In genomic region chr3:89395419-89395805, GRCm38 (mm10) we compare ENCODE assay signal across 8 mouse cellular contexts. TPM values are rescaled to one million over a fixed set of nuclear protein-coding genes. Genes with fewer than 3 reads are reported as not detected.
DNase-seq lines count a peak whose midpoint lies in the region; ATAC-seq and TF ChIP-seq lines count a peak whose summit lies in the region.

No protein-coding gene starts in this region.

- TF ChIP-seq EP300 in MEL (IDR thresholded peaks at IDR 0.05; ENCODE audit: low read depth in 1 of 2, low read length in 2 of 2) = peak in 1 of 2 experiments; percentile 53; a peak in 1 of 4 replicates
- TF ChIP-seq EP300 in heart, postnatal 0 days (IDR thresholded peaks at IDR 0.05; ENCODE audit: low read depth) = no peak

- H3K36me3 ChIP-seq in MEL (ENCODE audit: control insufficient read depth in 1 of 2, insufficient read depth in 2 of 2, low read length in 2 of 2) = peaks cover 2 to 12% of the 10 kb centered on the region in 2 experiments; a peak in 3 of 4 replicates
- H3K36me3 ChIP-seq in heart, postnatal 0 days (replicated peaks; ENCODE audit: control insufficient read depth, insufficient read depth, low read length) = no peaks in the 10 kb centered on the region
- no peaks in the 10 kb centered on the region for H3K36me3 ChIP-seq in liver, embryonic 15.5 days (replicated peaks)

- peak overlapping the region; percentile 100 for H3K4me2 ChIP-seq in heart, postnatal 0 days (ENCODE audit: low read depth, low read length)
- peak overlapping the region; percentile 97 for H3K4me2 ChIP-seq in liver, embryonic 15.5 days

- H3K9me3 ChIP-seq in MEL (replicated peaks; ENCODE audit: insufficient read depth, low read length) = no peaks in the 10 kb centered on the region
- H3K9me3 ChIP-seq in heart, postnatal 0 days (replicated peaks; ENCODE audit: control insufficient read depth, low read length) = no peaks in the 10 kb centered on the region
- H3K9me3 ChIP-seq in liver, embryonic 15.5 days (replicated peaks) = no peaks in the 10 kb centered on the region

- H3K79me2 ChIP-seq in MEL (ENCODE audit: control insufficient read depth, insufficient read depth, low read length, poor library complexity) = peaks cover 16% of the 10 kb centered on the region

- TF ChIP-seq RAD21 in MEL (IDR thresholded peaks at IDR 0.05; ENCODE audit: low read depth, low read length) = no peak

- ATAC-seq in heart, postnatal 0 days (ENCODE audit: insufficient read depth, low read depth) = no peak
- ATAC-seq in liver, embryonic 15.5 days (ENCODE audit: insufficient read depth) = no peak
- no peak for ATAC-seq in granulocyte monocyte progenitor cell, adult 5-6 weeks (replicated peaks; ENCODE audit: poor library complexity, severe bottlenecking)

- peaks cover 5% of the 10 kb centered on the region for H3K4me1 ChIP-seq in cerebellum, adult 2 months (ENCODE audit: control insufficient read depth, insufficient read depth, low read length)
- H3K4me1 ChIP-seq in MEL (ENCODE audit: control insufficient read depth in 1 of 2, insufficient read depth in 2 of 2, low read length in 2 of 2) = peaks cover 8 to 17% of the 10 kb centered on the region in 2 experiments
- H3K4me1 ChIP-seq in heart, postnatal 0 days (ENCODE audit: control insufficient read depth, insufficient read depth) = peaks cover 29% of the 10 kb centered on the region
- H3K4me1 ChIP-seq in liver, embryonic 15.5 days (replicated peaks) = peaks cover 71% of the 10 kb centered on the region

- WGBS in cerebellum, adult 2 months = 7% methylated on average over 10 of the region's 10 CpGs
- WGBS in heart, postnatal 0 days = 4% methylated on average over 10 of the region's 10 CpGs
- 4% methylated on average over 10 of the region's 10 CpGs for WGBS in liver, embryonic 15.5 days (ENCODE audit: insufficient replicate concordance)

- peak overlapping the region; percentile 0; the same call in 1 of the 2 replicates for H3K27ac ChIP-seq in cerebellum, adult 2 months (ENCODE audit: insufficient read depth, low read length)
- peak overlapping the region; percentile 75 for H3K27ac ChIP-seq in MEL (ENCODE audit: control insufficient read depth, low read depth, low read length)
- H3K27ac ChIP-seq in heart, postnatal 0 days (ENCODE audit: low read depth) = peak overlapping the region; percentile 95
- H3K27ac ChIP-seq in liver, embryonic 15.5 days (replicated peaks) = peak overlapping the region; percentile 72

- DNase-seq in cerebellum, adult 2 months = peak; percentile 30 to 40
- DNase-seq in cerebellum, adult 11 months = no peak
- DNase-seq in MEL (ENCODE audit: low read depth, low spot score) = peak; percentile 62
- DNase-seq in heart, postnatal 0 days (ENCODE audit: low spot score) = no peak
- no peak for DNase-seq in thymus, postnatal 0 days (ENCODE audit: low spot score)
- no peak for DNase-seq in spleen, postnatal 14 days (ENCODE audit: low spot score in 2 of 2)

- no peaks in the 10 kb centered on the region for H3K27me3 ChIP-seq in cerebellum, adult 2 months (ENCODE audit: control insufficient read depth, insufficient read depth, low read length)
- no peaks in the 10 kb centered on the region for H3K27me3 ChIP-seq in MEL (ENCODE audit: control insufficient read depth in 1 of 2, insufficient read depth in 2 of 2, low read length in 2 of 2)
- H3K27me3 ChIP-seq in heart, postnatal 0 days (ENCODE audit: control insufficient read depth, insufficient read depth, low read length) = no peaks in the 10 kb centered on the region
- peaks cover 49% of the 10 kb centered on the region for H3K27me3 ChIP-seq in liver, embryonic 15.5 days

- no peak for TF ChIP-seq POLR2A in cerebellum, adult 2 months (IDR thresholded peaks at IDR 0.05; ENCODE audit: borderline replicate concordance, insufficient read depth, low read length)
- no peak for TF ChIP-seq POLR2A in MEL (IDR thresholded peaks at IDR 0.05; ENCODE audit: control insufficient read depth in 1 of 2, insufficient read depth in 1 of 2, low read depth in 1 of 2, low read length in 2 of 2, poor library complexity in 1 of 2)

- peak overlapping the region; percentile 73 for H3K9ac ChIP-seq in MEL (ENCODE audit: control insufficient read depth, low read depth, low read length, poor library complexity, severe bottlenecking)
- H3K9ac ChIP-seq in heart, postnatal 0 days (replicated peaks; ENCODE audit: low read depth, low read length) = peak overlapping the region; percentile 67; the same call in 1 of the 2 replicates
- H3K9ac ChIP-seq in liver, embryonic 15.5 days = peak overlapping the region; percentile 63

- peak overlapping the region; percentile 97 for H3K4me3 ChIP-seq in cerebellum, adult 2 months (replicated peaks; ENCODE audit: insufficient read depth, low read depth, low read length)
- peak overlapping the region; percentile 75 to 78 for H3K4me3 ChIP-seq in MEL (ENCODE audit: control insufficient read depth in 1 of 2, insufficient read depth in 1 of 2, low read depth in 2 of 2, low read length in 2 of 2)
- peak overlapping the region; percentile 78 for H3K4me3 ChIP-seq in heart, postnatal 0 days (ENCODE audit: low read depth, low read length)
- peak overlapping the region; percentile 66 for H3K4me3 ChIP-seq in liver, embryonic 15.5 days (replicated peaks)

- no peak for TF ChIP-seq CTCF in cerebellum, adult 2 months (IDR thresholded peaks at IDR 0.05; ENCODE audit: borderline replicate concordance, insufficient read depth, low read depth, low read length)
- no peak for TF ChIP-seq CTCF in MEL (IDR thresholded peaks at IDR 0.05 in 2 of 3, conservative IDR thresholded peaks at IDR 0.05 in 1 of 3; ENCODE audit: control insufficient read depth in 1 of 3, insufficient read depth in 1 of 3, low read depth in 2 of 3, low read length in 3 of 3, poor library complexity in 1 of 3, severe bottlenecking in 1 of 3)
- TF ChIP-seq CTCF in heart, postnatal 0 days (IDR thresholded peaks at IDR 0.05; ENCODE audit: low read depth) = no peak

RNA-seq across cellular contexts. Expression of gene Zbtb7b, which starts 0.8 kb away (rescaled TPM):
- polyA plus RNA-seq in cerebellum, adult 2 months (2012; rRNA removed) = 41.3 and 43.3 TPM in 2 replicates
- 8.1 and 8.5 TPM in 2 replicates for total RNA-seq in MEL (2012; rRNA removed)
- 10 to 100 TPM in 1 of 2 experiments, not detected in 1; 20.1 TPM for polyA plus RNA-seq in MEL (2012; ENCODE audit: insufficient read depth in 1 of 2, insufficient read length in 2 of 2, low read depth in 1 of 2, low replicate concordance in 2 of 2, missing spikeins in 1 of 2)
- 13.8 and 18.4 TPM in 2 replicates for total RNA-seq in heart, postnatal 0 days (2014; rRNA removed; ENCODE audit: low replicate concordance)
- polyA plus RNA-seq in heart, postnatal 0 days (2015; fragmentation: Nextera tagmentation; extraction: Ambion mirVana) = 2.4 and 2.6 TPM in 2 replicates
- 2.3 and 3.3 TPM in 2 replicates for polyA plus RNA-seq in liver, embryonic 15.5 days (2015; fragmentation: Nextera tagmentation; extraction: Ambion mirVana)
- polyA plus RNA-seq in thymus, postnatal 0 days (2015; fragmentation: Nextera tagmentation; extraction: Ambion mirVana) = 4.1 and 4.6 TPM in 2 replicates
- total RNA-seq in granulocyte monocyte progenitor cell, adult 5-6 weeks (2014; fragmentation: Nextera tagmentation) = 8.5 and 18.6 TPM in 2 replicates
- total RNA-seq in granulocyte monocyte progenitor cell, adult 5-6 weeks (2017) = 7.5 and 14.0 TPM in 2 replicates

RNA-seq across cellular contexts. Expression of gene Lenep, which starts 7.2 kb away (rescaled TPM):
- polyA plus RNA-seq in cerebellum, adult 2 months (2012; rRNA removed) = 4.0 and 6.7 TPM in 2 replicates
- not detected in 2 replicates for total RNA-seq in MEL (2012; rRNA removed)
- polyA plus RNA-seq in MEL (2012; ENCODE audit: insufficient read depth in 1 of 2, insufficient read length in 2 of 2, low read depth in 1 of 2, low replicate concordance in 2 of 2, missing spikeins in 1 of 2) = not detected
- total RNA-seq in heart, postnatal 0 days (2014; rRNA removed; ENCODE audit: low replicate concordance) = not detected in 2 replicates
- polyA plus RNA-seq in heart, postnatal 0 days (2015; fragmentation: Nextera tagmentation; extraction: Ambion mirVana) = not detected in 2 replicates
- not detected in 2 replicates for polyA plus RNA-seq in liver, embryonic 15.5 days (2015; fragmentation: Nextera tagmentation; extraction: Ambion mirVana)
- not detected in 2 replicates for polyA plus RNA-seq in thymus, postnatal 0 days (2015; fragmentation: Nextera tagmentation; extraction: Ambion mirVana)
- total RNA-seq in granulocyte monocyte progenitor cell, adult 5-6 weeks (2014; fragmentation: Nextera tagmentation) = 0.64 and 2.1 TPM in 2 replicates
- not detected in 2 replicates for total RNA-seq in granulocyte monocyte progenitor cell, adult 5-6 weeks (2017)

RNA-seq across cellular contexts. Expression of gene Flad1, which starts 16.3 kb away (rescaled TPM):
- polyA plus RNA-seq in cerebellum, adult 2 months (2012; rRNA removed) = 50.1 and 54.0 TPM in 2 replicates
- total RNA-seq in MEL (2012; rRNA removed) = 38.0 and 42.9 TPM in 2 replicates
- 10 to 100 TPM in 1 of 2 experiments, not detected in 1; 54.2 TPM for polyA plus RNA-seq in MEL (2012; ENCODE audit: insufficient read depth in 1 of 2, insufficient read length in 2 of 2, low read depth in 1 of 2, low replicate concordance in 2 of 2, missing spikeins in 1 of 2)
- total RNA-seq in heart, postnatal 0 days (2014; rRNA removed; ENCODE audit: low replicate concordance) = 50.9 and 79.3 TPM in 2 replicates
- 46.6 and 50.8 TPM in 2 replicates for polyA plus RNA-seq in heart, postnatal 0 days (2015; fragmentation: Nextera tagmentation; extraction: Ambion mirVana)
- 14.3 and 16.4 TPM in 2 replicates for polyA plus RNA-seq in liver, embryonic 15.5 days (2015; fragmentation: Nextera tagmentation; extraction: Ambion mirVana)
- 29.5 and 32.6 TPM in 2 replicates for polyA plus RNA-seq in thymus, postnatal 0 days (2015; fragmentation: Nextera tagmentation; extraction: Ambion mirVana)
- total RNA-seq in granulocyte monocyte progenitor cell, adult 5-6 weeks (2014; fragmentation: Nextera tagmentation) = 27.5 and 41.7 TPM in 2 replicates
- 15.3 and 16.2 TPM in 2 replicates for total RNA-seq in granulocyte monocyte progenitor cell, adult 5-6 weeks (2017)

RNA-seq across cellular contexts. Expression of gene Cks1b, which starts 22.8 kb away (rescaled TPM):
- 7.0 and 7.2 TPM in 2 replicates for polyA plus RNA-seq in cerebellum, adult 2 months (2012; rRNA removed)
- total RNA-seq in MEL (2012; rRNA removed) = 271 and 292 TPM in 2 replicates
- polyA plus RNA-seq in MEL (2012; ENCODE audit: insufficient read depth in 1 of 2, insufficient read length in 2 of 2, low read depth in 1 of 2, low replicate concordance in 2 of 2, missing spikeins in 1 of 2) = 100 to 1,000 TPM; 177 to 438 TPM
- 83.7 and 100 TPM in 2 replicates for total RNA-seq in heart, postnatal 0 days (2014; rRNA removed; ENCODE audit: low replicate concordance)
- 127 and 129 TPM in 2 replicates for polyA plus RNA-seq in heart, postnatal 0 days (2015; fragmentation: Nextera tagmentation; extraction: Ambion mirVana)
- polyA plus RNA-seq in liver, embryonic 15.5 days (2015; fragmentation: Nextera tagmentation; extraction: Ambion mirVana) = 210 and 229 TPM in 2 replicates
- 466 and 485 TPM in 2 replicates for polyA plus RNA-seq in thymus, postnatal 0 days (2015; fragmentation: Nextera tagmentation; extraction: Ambion mirVana)
- 178 and 260 TPM in 2 replicates for total RNA-seq in granulocyte monocyte progenitor cell, adult 5-6 weeks (2014; fragmentation: Nextera tagmentation)
- 194 and 212 TPM in 2 replicates for total RNA-seq in granulocyte monocyte progenitor cell, adult 5-6 weeks (2017)

RNA-seq across cellular contexts. Expression of gene Shc1, which starts 22.8 kb away (rescaled TPM):
- 15.9 and 16.0 TPM in 2 replicates for polyA plus RNA-seq in cerebellum, adult 2 months (2012; rRNA removed)
- 41.9 and 49.2 TPM in 2 replicates for total RNA-seq in MEL (2012; rRNA removed)
- polyA plus RNA-seq in MEL (2012; ENCODE audit: insufficient read depth in 1 of 2, insufficient read length in 2 of 2, low read depth in 1 of 2, low replicate concordance in 2 of 2, missing spikeins in 1 of 2) = 10 to 100 TPM in 1 of 2 experiments, not detected in 1; 79.8 TPM
- 82.1 and 125 TPM in 2 replicates for total RNA-seq in heart, postnatal 0 days (2014; rRNA removed; ENCODE audit: low replicate concordance)
- 35.0 and 35.8 TPM in 2 replicates for polyA plus RNA-seq in heart, postnatal 0 days (2015; fragmentation: Nextera tagmentation; extraction: Ambion mirVana)
- polyA plus RNA-seq in liver, embryonic 15.5 days (2015; fragmentation: Nextera tagmentation; extraction: Ambion mirVana) = 44.8 and 50.6 TPM in 2 replicates
- polyA plus RNA-seq in thymus, postnatal 0 days (2015; fragmentation: Nextera tagmentation; extraction: Ambion mirVana) = 37.2 and 44.7 TPM in 2 replicates
- 51.2 and 75.8 TPM in 2 replicates for total RNA-seq in granulocyte monocyte progenitor cell, adult 5-6 weeks (2014; fragmentation: Nextera tagmentation)
- total RNA-seq in granulocyte monocyte progenitor cell, adult 5-6 weeks (2017) = 37.7 and 49.1 TPM in 2 replicates

Comparison
In these comparisons a context has a peak if more than half of its experiments do, and no peak if none do; other contexts are left out.
1. DNase-seq: peak in cerebellum, adult 2 months (2 of 2) and MEL (single experiment); none in cerebellum, adult 11 months (single experiment), heart, postnatal 0 days (single experiment), thymus, postnatal 0 days (single experiment) and spleen, postnatal 14 days (0 of 2).
2. H3K27ac ChIP-seq: peak in every context shown above with its lines; median percentile 95 in heart, postnatal 0 days; 75 in MEL; 72 in liver, embryonic 15.5 days; 0 in cerebellum, adult 2 months.
3. Peak in every context shown above with its lines, with median percentiles within 50 percentile points of each other: H3K4me3 ChIP-seq and H3K9ac ChIP-seq.